Mouse (Mus musculus): ENCODE results near the gene Olfr822.
"Not testable (repeated sequence)": the region's sequence is repeated elsewhere in the genome, so short reads cannot be mapped to it uniquely, and the experiment has no call there.

The Olfr822 gene

DNA sequence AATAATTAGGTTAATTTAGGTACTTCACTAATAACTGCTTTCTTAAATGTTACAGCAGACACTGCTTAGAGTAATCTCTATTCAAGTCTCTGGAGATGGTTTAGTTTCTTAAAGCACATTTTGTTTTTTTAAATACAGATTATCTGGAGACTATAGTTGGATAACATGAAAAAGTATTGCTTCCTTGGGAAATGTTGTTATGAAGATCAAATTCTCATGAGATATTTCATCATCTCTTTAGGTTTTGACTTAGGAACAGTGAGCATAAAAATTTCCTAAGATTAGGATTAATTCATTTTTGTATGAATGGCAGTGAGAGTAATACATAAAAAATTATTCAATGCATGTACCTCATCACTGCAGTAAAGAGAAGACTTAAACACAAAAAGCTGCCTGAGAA is at the start of gene Olfr822:
Gene Olfr822, plus strand, starts transcription at position 301 of the 400 bp plus-strand sequence.
- Histone ChIP-seq H3K27me3 (ENCODE audit: control insufficient read depth, insufficient read depth, low read length, poor library complexity, severe bottlenecking) (no peaks in the 10 kb centered on the region), H3K36me3 (ENCODE audit: control insufficient read depth, insufficient read depth, low read length, poor library complexity, severe bottlenecking) (no peaks in the 10 kb centered on the region)
- no peak for DNase-seq (ENCODE audit: low read depth, low spot score)

- no peak for DNase-seq (ENCODE audit: low read depth, low spot score)
- Histone ChIP-seq H3K27me3 (ENCODE audit: control insufficient read depth, insufficient read depth, low read length, poor library complexity, severe bottlenecking) (no peaks in the 10 kb centered on the region), H3K36me3 (ENCODE audit: control insufficient read depth, insufficient read depth, low read length, poor library complexity, severe bottlenecking) (no peaks in the 10 kb centered on the region)
Measured at GRCm38 (mm10) chr10:130030048-130030447, 41.0 kb upstream of the Olfr822 start, which contains the start of gene Olfr821. Gene Olfr821 (plus strand): TSS chr10:130030348.

DNA sequence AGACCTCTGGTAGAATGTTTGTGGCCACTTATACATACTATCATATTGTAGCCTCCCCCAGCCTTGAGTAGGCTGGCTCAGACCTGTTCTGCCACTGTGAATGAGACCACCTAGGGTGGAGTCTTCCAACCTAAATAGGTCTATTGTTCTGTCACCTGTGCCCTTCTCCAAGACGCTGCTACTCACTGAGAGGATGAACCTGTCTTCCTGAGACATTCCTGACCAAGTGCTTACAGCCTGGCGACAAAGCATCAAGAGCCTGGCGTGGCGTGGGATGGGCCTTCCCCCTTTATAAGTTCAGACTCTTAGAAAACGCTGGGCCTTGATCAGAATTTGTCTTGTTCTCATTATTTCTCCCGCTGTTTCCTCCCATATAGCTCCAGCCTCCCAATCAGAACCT is 33.9 kb upstream of the Olfr822 start:
- Histone ChIP-seq H3K36me3 (ENCODE audit: control insufficient read depth, insufficient read depth, low read length, poor library complexity, severe bottlenecking) (no peaks in the 10 kb centered on the region), H3K27me3 (ENCODE audit: control insufficient read depth, insufficient read depth, low read length, poor library complexity, severe bottlenecking) (no peaks in the 10 kb centered on the region)
- DNase-seq (ENCODE audit: low read depth, low spot score), result no peak

DNA sequence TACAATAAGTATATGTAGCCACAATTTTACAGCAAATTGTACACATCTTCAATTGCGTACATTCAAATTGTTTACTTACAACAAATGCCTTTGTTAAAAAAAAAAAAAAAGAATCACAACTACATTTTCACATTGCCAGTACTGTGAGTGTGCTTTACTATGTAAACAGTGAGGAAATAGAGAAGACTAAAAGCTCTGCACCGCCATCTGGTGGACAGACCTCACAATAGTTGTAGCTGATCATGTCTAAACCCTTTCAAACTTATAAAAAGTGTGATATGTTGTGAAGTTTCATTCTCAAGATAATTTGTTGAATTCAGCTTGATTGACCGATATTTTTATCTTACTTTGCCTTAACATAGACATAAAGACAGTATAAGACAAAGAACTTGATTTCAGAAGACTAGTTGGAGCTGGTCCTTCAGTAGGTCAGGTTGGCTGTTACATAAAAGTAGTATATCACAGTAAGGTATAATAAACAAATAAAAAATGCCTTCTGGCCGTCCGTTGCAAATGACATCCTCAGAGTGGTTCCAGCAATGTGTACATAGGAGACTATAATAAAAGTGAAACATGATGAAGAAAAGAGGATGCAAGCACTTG is 21.9 kb downstream of the Olfr822 start:
- Histone ChIP-seq H3K36me3 (ENCODE audit: control insufficient read depth, insufficient read depth, low read length, poor library complexity, severe bottlenecking) (no peaks in the 10 kb centered on the region), H3K27me3 (ENCODE audit: control insufficient read depth, insufficient read depth, low read length, poor library complexity, severe bottlenecking) (no peaks in the 10 kb centered on the region)
- DNase-seq (ENCODE audit: low read depth, low spot score), result peak; percentile 8

- H3K36me3 ChIP-seq (ENCODE audit: control insufficient read depth, insufficient read depth, low read length, poor library complexity, severe bottlenecking), result no peaks in the 10 kb centered on the region
- DNase-seq (ENCODE audit: low read depth, low spot score), result no peak
- H3K27me3 ChIP-seq (ENCODE audit: control insufficient read depth, insufficient read depth, low read length, poor library complexity, severe bottlenecking), result no peaks in the 10 kb centered on the region
Measured at GRCm38 (mm10) chr10:130096104-130096503, 25.1 kb downstream of the Olfr822 start.

- H3K36me3 ChIP-seq (ENCODE audit: control insufficient read depth, insufficient read depth, low read length, poor library complexity, severe bottlenecking); H3K27me3 ChIP-seq (ENCODE audit: control insufficient read depth, insufficient read depth, low read length, poor library complexity, severe bottlenecking); DNase-seq (ENCODE audit: low read depth, low spot score): not testable (repeated sequence)
Measured at GRCm38 (mm10) chr10:130115283-130115682, 44.3 kb downstream of the Olfr822 start, which contains the start of gene Olfr823. Gene Olfr823 (minus strand): TSS chr10:130115383.

DNA sequence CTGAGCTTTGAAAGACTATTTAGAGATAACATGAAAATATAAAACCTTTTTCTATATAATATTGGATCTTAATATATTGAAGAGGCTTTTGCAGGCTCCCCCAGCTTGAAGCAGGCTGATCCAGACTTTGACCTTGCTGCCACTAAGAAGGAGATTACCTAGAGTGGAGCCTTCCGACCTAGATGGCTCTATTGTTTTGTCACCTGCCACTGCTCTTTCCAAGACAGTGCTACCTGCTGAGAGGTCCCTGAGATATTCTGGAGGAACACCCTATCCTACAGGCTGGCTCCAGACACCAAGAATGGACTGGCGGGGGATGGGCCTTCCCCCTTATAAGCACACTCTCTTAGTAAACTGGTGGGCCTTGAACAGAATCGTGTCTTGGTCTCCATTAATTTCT is 45.0 kb downstream of the Olfr822 start:
- not testable (repeated sequence) for H3K27me3 ChIP-seq (ENCODE audit: control insufficient read depth, insufficient read depth, low read length, poor library complexity, severe bottlenecking); DNase-seq (ENCODE audit: low read depth, low spot score); H3K36me3 ChIP-seq (ENCODE audit: control insufficient read depth, insufficient read depth, low read length, poor library complexity, severe bottlenecking)

Measured in splenic B cell, adult 2 months (primary cell).